Mouse (Mus musculus): ENCODE measurements around the gene Unc5a. TPM values are rescaled to one million over a fixed set of nuclear protein-coding genes. Genes with fewer than 3 reads are reported as not detected.

The Unc5a gene
- polyA plus RNA-seq, 1 experiment from 2014 or later = 1.1 TPM

DNA sequence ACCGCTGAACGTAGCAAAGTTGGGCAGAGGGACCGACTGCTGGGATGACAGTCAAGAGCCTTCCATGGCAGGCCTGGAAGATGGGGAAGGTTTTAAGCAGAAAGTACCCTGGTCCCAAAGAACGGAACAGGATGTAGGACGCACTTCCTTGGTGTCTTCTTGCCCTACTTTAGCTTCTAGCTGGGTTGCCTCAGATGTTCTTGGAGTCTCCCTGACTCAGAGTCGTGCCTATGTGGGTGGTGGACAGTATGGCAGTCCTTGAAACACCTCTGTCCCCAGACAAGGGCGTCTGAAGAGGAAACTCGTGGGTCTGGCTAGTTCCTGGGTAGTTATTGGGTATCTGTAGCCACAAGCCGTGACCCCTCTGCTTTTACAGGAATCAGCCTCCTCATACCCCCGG lies 52.9 kb downstream of the Unc5a start:
- Histone ChIP-seq H3K27ac (ENCODE audit: low read depth, low read length) (no peak overlapping the region), H3K27me3 (replicated peaks; ENCODE audit: control insufficient read depth, insufficient read depth, low read length) (no peaks in the 10 kb centered on the region), H3K4me2 (replicated peaks; ENCODE audit: low read depth) (no peak overlapping the region), H3K9ac (ENCODE audit: low read depth, low read length) (no peak overlapping the region), H3K4me1 (replicated peaks; ENCODE audit: control insufficient read depth, insufficient read depth, low read length) (no peaks in the 10 kb centered on the region), H3K4me3 (ENCODE audit: low read depth, low read length) (no peak overlapping the region), H3K36me3 (ENCODE audit: control insufficient read depth, insufficient read depth) (no peaks in the 10 kb centered on the region), H3K9me3 (ENCODE audit: control insufficient read depth) (no peaks in the 10 kb centered on the region)
- WGBS = 76% methylated on average over 10 of the region's 10 CpGs
- ATAC-seq = no peak
- TF ChIP-seq CTCF (IDR thresholded peaks at IDR 0.05; ENCODE audit: low read depth) = no peak

DNA sequence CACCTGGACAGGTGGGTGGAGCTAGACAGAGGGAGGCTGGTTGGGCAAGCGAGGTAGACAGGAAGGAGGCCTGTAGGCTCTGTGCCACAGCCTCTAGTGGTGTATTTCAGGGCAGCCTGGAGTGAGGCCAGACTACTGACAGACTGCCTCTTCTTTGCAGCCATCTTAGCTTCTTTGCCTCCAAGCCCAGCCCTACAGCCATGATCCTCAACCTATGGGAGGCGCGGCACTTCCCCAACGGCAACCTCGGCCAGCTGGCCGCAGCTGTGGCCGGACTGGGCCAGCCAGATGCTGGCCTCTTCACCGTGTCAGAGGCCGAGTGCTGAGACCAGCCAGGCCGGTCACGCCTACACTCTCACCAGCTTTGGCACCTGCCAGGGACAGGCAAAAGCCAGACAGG lies 55.4 kb downstream of the Unc5a start:
- no peaks in the 10 kb centered on the region for H3K9me3 ChIP-seq (ENCODE audit: control insufficient read depth)
- H3K27ac ChIP-seq (ENCODE audit: low read depth, low read length) = no peak overlapping the region
- no peaks in the 10 kb centered on the region for H3K27me3 ChIP-seq (replicated peaks; ENCODE audit: control insufficient read depth, insufficient read depth, low read length)
- ATAC-seq = peak; percentile 6; the same call in 1 of the 2 replicates
- H3K4me3 ChIP-seq (ENCODE audit: low read depth, low read length) = no peak overlapping the region
- no peaks in the 10 kb centered on the region for H3K36me3 ChIP-seq (ENCODE audit: control insufficient read depth, insufficient read depth)
- H3K4me2 ChIP-seq (replicated peaks; ENCODE audit: low read depth) = no peak overlapping the region
- no peak overlapping the region for H3K9ac ChIP-seq (ENCODE audit: low read depth, low read length)
- no peaks in the 10 kb centered on the region for H3K4me1 ChIP-seq (replicated peaks; ENCODE audit: control insufficient read depth, insufficient read depth, low read length)
- WGBS = 60% methylated on average over 11 of the region's 11 CpGs
- no peak for TF ChIP-seq CTCF (IDR thresholded peaks at IDR 0.05; ENCODE audit: low read depth)

DNA sequence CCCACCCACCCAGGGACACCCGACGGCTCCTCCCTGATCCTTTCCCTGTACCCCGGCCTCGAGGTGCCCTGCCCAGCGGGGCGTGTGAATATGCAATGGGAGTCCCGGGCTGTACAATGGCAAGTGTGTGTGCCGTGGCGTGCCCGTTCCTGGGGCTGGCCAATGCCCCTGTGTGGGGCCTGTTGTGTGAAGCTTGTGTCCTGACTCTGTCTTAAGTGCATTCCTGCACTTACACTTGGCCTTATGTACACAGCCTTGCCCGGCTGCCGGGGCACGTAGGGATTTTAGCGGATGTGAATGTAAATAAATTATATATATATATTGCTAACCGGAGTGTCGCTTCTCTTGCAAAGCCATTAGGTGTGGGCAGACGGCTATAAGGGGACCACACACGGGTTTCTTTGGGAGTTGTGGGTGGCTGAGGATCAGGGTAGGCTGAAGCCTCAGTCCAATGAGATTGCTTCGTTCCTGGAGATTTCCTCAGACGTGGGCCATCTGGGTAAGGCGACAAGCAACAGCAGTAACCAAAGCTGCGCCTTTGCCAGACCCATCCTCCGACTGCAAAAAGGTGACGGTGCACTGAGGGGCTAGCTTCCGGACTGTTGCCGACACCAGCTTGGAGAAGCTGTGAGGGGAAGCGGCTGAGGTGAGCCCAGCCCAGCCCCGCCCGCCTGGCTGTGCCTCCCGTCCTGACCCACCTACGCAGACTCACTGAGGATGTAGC lies 56.6 kb downstream of the Unc5a start:
- no peak overlapping the region for H3K9ac ChIP-seq (ENCODE audit: low read depth, low read length)
- TF ChIP-seq CTCF (IDR thresholded peaks at IDR 0.05; ENCODE audit: low read depth) = no peak
- ATAC-seq = no peak
- H3K4me2 ChIP-seq (replicated peaks; ENCODE audit: low read depth) = no peak overlapping the region
- 40% methylated on average over 31 of the region's 31 CpGs for WGBS
- H3K9me3 ChIP-seq (ENCODE audit: control insufficient read depth) = no peaks in the 10 kb centered on the region
- H3K27me3 ChIP-seq (replicated peaks; ENCODE audit: control insufficient read depth, insufficient read depth, low read length) = no peaks in the 10 kb centered on the region
- no peak overlapping the region for H3K4me3 ChIP-seq (ENCODE audit: low read depth, low read length)
- H3K27ac ChIP-seq (ENCODE audit: low read depth, low read length) = no peak overlapping the region
- H3K36me3 ChIP-seq (ENCODE audit: control insufficient read depth, insufficient read depth) = no peaks in the 10 kb centered on the region
- H3K4me1 ChIP-seq (replicated peaks; ENCODE audit: control insufficient read depth, insufficient read depth, low read length) = no peaks in the 10 kb centered on the region

DNA sequence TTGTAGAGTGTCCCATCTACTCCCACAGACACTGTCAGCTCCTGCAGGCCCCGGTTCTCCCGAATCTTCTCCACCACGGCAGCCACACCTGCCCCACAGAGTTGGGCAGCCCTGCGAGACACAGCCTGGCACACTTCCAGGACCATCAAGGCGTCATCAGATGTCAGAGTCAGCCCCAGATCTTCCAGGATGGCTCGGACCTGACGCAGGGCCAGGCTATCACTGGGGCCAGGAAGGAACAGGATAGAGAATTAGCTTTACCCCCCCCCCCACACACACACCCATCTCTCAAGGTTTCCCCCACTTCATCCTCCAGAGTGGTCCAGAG lies 57.2 kb downstream of the Unc5a start:
- no peaks in the 10 kb centered on the region for H3K4me1 ChIP-seq (replicated peaks; ENCODE audit: control insufficient read depth, insufficient read depth, low read length)
- no peak overlapping the region for H3K4me3 ChIP-seq (ENCODE audit: low read depth, low read length)
- no peak overlapping the region for H3K4me2 ChIP-seq (replicated peaks; ENCODE audit: low read depth)
- no peak for TF ChIP-seq CTCF (IDR thresholded peaks at IDR 0.05; ENCODE audit: low read depth)
- H3K9ac ChIP-seq (ENCODE audit: low read depth, low read length) = no peak overlapping the region
- no peak overlapping the region for H3K27ac ChIP-seq (ENCODE audit: low read depth, low read length)
- 78% methylated on average over 7 of the region's 7 CpGs for WGBS
- ATAC-seq = no peak
- H3K36me3 ChIP-seq (ENCODE audit: control insufficient read depth, insufficient read depth) = no peaks in the 10 kb centered on the region
- no peaks in the 10 kb centered on the region for H3K27me3 ChIP-seq (replicated peaks; ENCODE audit: control insufficient read depth, insufficient read depth, low read length)
- H3K9me3 ChIP-seq (ENCODE audit: control insufficient read depth) = no peaks in the 10 kb centered on the region

DNA sequence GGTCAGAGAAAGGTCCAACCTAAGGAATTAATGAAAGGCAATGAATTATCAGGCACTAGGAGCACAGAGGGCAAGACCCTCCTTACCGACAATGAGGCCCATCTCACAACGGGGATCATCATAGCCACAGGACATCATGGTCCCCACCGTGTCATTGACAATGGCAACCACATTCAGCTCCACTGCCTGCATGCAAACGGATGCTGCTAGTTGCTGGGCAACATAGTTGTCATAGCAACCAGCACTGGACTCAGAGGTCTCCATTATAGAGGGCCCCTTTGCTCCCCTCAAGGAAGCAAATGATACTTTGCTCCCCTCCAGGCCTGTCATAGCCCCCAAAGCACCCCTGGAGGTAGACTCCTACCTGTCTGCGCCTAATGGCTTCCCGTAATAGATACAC lies 59.4 kb downstream of the Unc5a start:
- WGBS = 74% methylated on average over 6 of the region's 6 CpGs
- no peak for ATAC-seq
- Histone ChIP-seq H3K9me3 (ENCODE audit: control insufficient read depth) (no peaks in the 10 kb centered on the region), H3K9ac (ENCODE audit: low read depth, low read length) (no peak overlapping the region), H3K27me3 (replicated peaks; ENCODE audit: control insufficient read depth, insufficient read depth, low read length) (no peaks in the 10 kb centered on the region), H3K4me1 (replicated peaks; ENCODE audit: control insufficient read depth, insufficient read depth, low read length) (no peaks in the 10 kb centered on the region), H3K27ac (ENCODE audit: low read depth, low read length) (no peak overlapping the region), H3K36me3 (ENCODE audit: control insufficient read depth, insufficient read depth) (no peaks in the 10 kb centered on the region), H3K4me3 (ENCODE audit: low read depth, low read length) (no peak overlapping the region), H3K4me2 (replicated peaks; ENCODE audit: low read depth) (no peak overlapping the region)
- no peak for TF ChIP-seq CTCF (IDR thresholded peaks at IDR 0.05; ENCODE audit: low read depth)

DNA sequence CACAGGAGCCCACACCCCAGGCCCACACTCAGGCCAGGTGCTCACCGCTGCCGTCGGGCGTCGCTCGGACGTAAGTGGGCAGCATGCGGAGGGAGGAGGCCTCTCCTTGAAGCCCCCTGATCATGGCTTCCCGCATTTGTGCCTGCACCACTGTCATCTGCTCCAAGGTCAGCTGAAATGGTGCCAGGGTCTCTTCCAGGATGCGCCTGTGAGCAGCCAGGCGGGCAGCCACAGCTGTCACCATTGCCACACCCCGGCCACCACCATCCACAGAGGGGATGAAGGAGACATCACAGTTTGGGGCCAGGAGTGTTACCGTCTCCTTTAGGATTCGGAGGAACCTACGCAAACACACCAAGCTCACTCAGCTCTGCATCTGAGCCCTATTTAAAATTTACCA lies 61.9 kb downstream of the Unc5a start:
- no peak overlapping the region for H3K4me2 ChIP-seq (replicated peaks; ENCODE audit: low read depth)
- no peaks in the 10 kb centered on the region for H3K9me3 ChIP-seq (ENCODE audit: control insufficient read depth)
- no peak for ATAC-seq
- 88% methylated on average over 15 of the region's 15 CpGs for WGBS
- H3K27ac ChIP-seq (ENCODE audit: low read depth, low read length) = no peak overlapping the region
- no peak for TF ChIP-seq CTCF (IDR thresholded peaks at IDR 0.05; ENCODE audit: low read depth)
- H3K9ac ChIP-seq (ENCODE audit: low read depth, low read length) = no peak overlapping the region
- H3K4me1 ChIP-seq (replicated peaks; ENCODE audit: control insufficient read depth, insufficient read depth, low read length) = no peaks in the 10 kb centered on the region
- H3K4me3 ChIP-seq (ENCODE audit: low read depth, low read length) = no peak overlapping the region
- no peaks in the 10 kb centered on the region for H3K36me3 ChIP-seq (ENCODE audit: control insufficient read depth, insufficient read depth)
- H3K27me3 ChIP-seq (replicated peaks; ENCODE audit: control insufficient read depth, insufficient read depth, low read length) = no peaks in the 10 kb centered on the region
